Mouse (Mus musculus) embryonic fibroblast, embryonic 13.5 days (primary cell): Measurements from ENCODE around the gene Mpig6b. TPM values are rescaled to one million over a fixed set of nuclear protein-coding genes. Genes with fewer than 3 reads are reported as not detected.
A peak's percentile ranks its signal among the peaks of the same experiment; 100 is the strongest.
"Not testable (repeated sequence)": the region's sequence is repeated elsewhere in the genome, so short reads cannot be mapped to it uniquely, and the experiment has no call there.

ENCODE experiments used
- H3K27ac ChIP-seq: 2 replicates; pipeline ENCODE4 v1.5.1; 2012; ENCODE audit warnings: low read length, control low read depth, inconsistent platforms; ENCODE audit not compliant: insufficient read depth
- H3K4me1 ChIP-seq: 2 replicates; pipeline ENCODE4 v1.6.1; 2011; ENCODE audit warnings: low read length; ENCODE audit not compliant: control insufficient read depth, insufficient read depth
- H3K4me3 ChIP-seq: 2 replicates; pipeline ENCODE4 v1.5.1; 2011; ENCODE audit warnings: mild to moderate bottlenecking, control low read depth, low read length; ENCODE audit not compliant: insufficient read depth
- CTCF ChIP-seq: IDR thresholded peaks from 2 replicates; pipeline ENCODE4 v1.5.1; 2011; ENCODE audit warnings: mild to moderate bottlenecking, control low read depth, low read length, moderate library complexity, borderline replicate concordance; ENCODE audit not compliant: insufficient read depth
- POLR2A ChIP-seq: IDR thresholded peaks from 2 replicates; pipeline ENCODE4 v1.6.1; 2011; ENCODE audit warnings: low read depth, mild to moderate bottlenecking, control low read depth, low read length, moderate library complexity
- polyA plus RNA-seq: library from polyadenylated mRNA; stranded (reverse); fragments of >200 nt; gene quantifications from 2 replicates; pipeline ENCODE4 v1.2.4, GENCODE M21; 2011; ENCODE audit warnings: low read depth; ENCODE audit not compliant: missing spikeins, insufficient read length

Mpig6b gene
- polyA plus RNA-seq, 1 experiment: not detected

- Histone ChIP-seq H3K27ac (peak overlapping the region; percentile 85), H3K4me1 (peaks cover 17% of the 10 kb centered on the region), H3K4me3 (peak overlapping the region; percentile 39)
- TF ChIP-seq CTCF (no peak), POLR2A (peak; percentile 80)
Measured at GRCm38 (mm10) chr17:35045807-35046680, 19.9 kb downstream of the Mpig6b start.

- H3K27ac ChIP-seq: peak overlapping the region; percentile 85
- no peak overlapping the region for H3K4me3 ChIP-seq
- TF ChIP-seq POLR2A: no peak
- no peak for TF ChIP-seq CTCF
- H3K4me1 ChIP-seq: peaks cover 18% of the 10 kb centered on the region
Measured at GRCm38 (mm10) chr17:35044904-35045806, 20.8 kb downstream of the Mpig6b start.

- peak overlapping the region; percentile 85; the same call in 1 of the 2 replicates for H3K27ac ChIP-seq
- H3K4me1 ChIP-seq: peaks cover 27% of the 10 kb centered on the region
- TF ChIP-seq CTCF: no peak
- no peak for TF ChIP-seq POLR2A
- H3K4me3 ChIP-seq: no peak overlapping the region
Measured at GRCm38 (mm10) chr17:35043794-35044193, 22.2 kb downstream of the Mpig6b start.

GRCm38 (mm10) chr17:35039121-35039873 is 26.7 kb downstream of the Mpig6b start:
- H3K4me1 ChIP-seq: peaks cover 17% of the 10 kb centered on the region
- no peak overlapping the region for H3K4me3 ChIP-seq
- H3K27ac ChIP-seq: peak overlapping the region; percentile 75
- peak; percentile 28; the same call in 1 of the 2 replicates for TF ChIP-seq POLR2A
- no peak for TF ChIP-seq CTCF

- Histone ChIP-seq H3K4me1 (peaks cover 6% of the 10 kb centered on the region), H3K4me3 (no peak overlapping the region), H3K27ac (no peak overlapping the region)
- TF ChIP-seq CTCF (no peak), POLR2A (no peak)
Measured at GRCm38 (mm10) chr17:35034896-35035295, 31.1 kb downstream of the Mpig6b start.

- H3K27ac ChIP-seq, H3K4me1 ChIP-seq, H3K4me3 ChIP-seq: not testable (repeated sequence)
Measured at GRCm38 (mm10) chr17:35033703-35034102, 32.3 kb downstream of the Mpig6b start.

- no peak overlapping the region for H3K4me3 ChIP-seq
- no peaks in the 10 kb centered on the region for H3K4me1 ChIP-seq
- no peak for TF ChIP-seq CTCF
- no peak for TF ChIP-seq POLR2A
- H3K27ac ChIP-seq: no peak overlapping the region
Measured at GRCm38 (mm10) chr17:35032323-35032870, 33.6 kb downstream of the Mpig6b start.

GRCm38 (mm10) chr17:35031880-35032279 is 34.1 kb downstream of the Mpig6b start:
- TF ChIP-seq POLR2A: no peak
- no peak for TF ChIP-seq CTCF
- no peaks in the 10 kb centered on the region for H3K4me1 ChIP-seq
- no peak overlapping the region for H3K4me3 ChIP-seq

GRCm38 (mm10) chr17:35031272-35031671 is 34.7 kb downstream of the Mpig6b start:
- H3K27ac ChIP-seq: no peak overlapping the region
- TF ChIP-seq CTCF: no peak
- no peak for TF ChIP-seq POLR2A
- H3K4me1 ChIP-seq: no peaks in the 10 kb centered on the region
- H3K4me3 ChIP-seq: no peak overlapping the region

More at GRCm38 (mm10) chr17:35031880-35032279, 34.1 kb downstream of the Mpig6b start:
- no peak overlapping the region for H3K27ac ChIP-seq
